Mouse (Mus musculus): ENCODE data around the gene Pxmp4. TPM values are rescaled to one million over a fixed set of nuclear protein-coding genes. Genes with fewer than 3 reads are reported as not detected.

Gene Pxmp4
- polyA plus RNA-seq (2015; fragmentation: Nextera tagmentation; extraction: Ambion mirVana): 14.2 and 16.8 TPM in 2 replicates

- peak within 1 kb of the TSS; percentile 61 for H3K4me3 ChIP-seq
- no peaks in the 10 kb centered on the region for H3K9me3 ChIP-seq
- peaks cover 14% of the 10 kb centered on the region for H3K4me1 ChIP-seq (replicated peaks)
- ATAC-seq (ENCODE audit: low FRiP score): peak; percentile 100
- H3K9ac ChIP-seq: peak within 1 kb of the TSS; percentile 80
- H3K27me3 ChIP-seq: 0 out of 2 replicates have a peak, but pooled peaks cover 2% of the 10 kb centered on the region
- H3K4me2 ChIP-seq: peak within 1 kb of the TSS; percentile 67
- peak within 1 kb of the TSS; percentile 60 for H3K27ac ChIP-seq
- no peaks in the 10 kb centered on the region for H3K36me3 ChIP-seq
- WGBS: under 1% methylated on average over 13 of the region's 13 CpGs
Measured at GRCm38 (mm10) chr2:154603638-154604153, at the start of gene Pxmp4. TSS of gene Pxmp4 (minus strand) at chr2:154603708.

DNA sequence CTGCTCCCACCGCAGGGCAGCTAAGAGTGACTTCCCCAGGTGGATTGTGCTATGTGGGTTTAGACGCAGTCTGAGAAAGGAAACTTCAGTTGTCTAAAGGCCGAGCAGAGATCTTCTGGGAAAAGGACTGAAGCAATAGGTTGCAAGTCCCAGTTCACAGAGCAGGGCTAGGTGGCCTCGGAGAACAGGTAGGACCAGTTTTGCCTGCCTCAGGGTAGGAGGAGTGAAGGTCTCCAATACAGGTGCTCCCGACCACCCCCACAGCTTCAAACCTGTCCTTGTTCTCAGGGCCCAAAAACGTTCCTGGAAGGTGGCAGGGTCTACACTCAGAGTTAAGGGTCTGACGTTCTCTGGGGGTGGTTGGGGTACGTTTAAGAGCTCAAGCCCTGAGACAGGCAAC, 47.9 kb upstream of the Pxmp4 start, which contains the start of gene Chmp4b:
Gene Chmp4b (plus strand): TSS at position 343 of the 400 bp plus-strand sequence.
- ATAC-seq (ENCODE audit: low FRiP score): no peak
- no peak within 1 kb of the TSS for H3K9ac ChIP-seq
- H3K27ac ChIP-seq: no peak within 1 kb of the TSS
- H3K4me2 ChIP-seq: no peak within 1 kb of the TSS
- 56% methylated on average over 8 of the region's 8 CpGs for WGBS
- no peaks in the 10 kb centered on the region for H3K27me3 ChIP-seq
- no peak within 1 kb of the TSS for H3K4me3 ChIP-seq
- H3K9me3 ChIP-seq: no peaks in the 10 kb centered on the region
- 0 out of 2 replicates have a peak, but pooled peaks cover 2% of the 10 kb centered on the region for H3K4me1 ChIP-seq (replicated peaks)
- H3K36me3 ChIP-seq: peaks cover 5% of the 10 kb centered on the region

DNA sequence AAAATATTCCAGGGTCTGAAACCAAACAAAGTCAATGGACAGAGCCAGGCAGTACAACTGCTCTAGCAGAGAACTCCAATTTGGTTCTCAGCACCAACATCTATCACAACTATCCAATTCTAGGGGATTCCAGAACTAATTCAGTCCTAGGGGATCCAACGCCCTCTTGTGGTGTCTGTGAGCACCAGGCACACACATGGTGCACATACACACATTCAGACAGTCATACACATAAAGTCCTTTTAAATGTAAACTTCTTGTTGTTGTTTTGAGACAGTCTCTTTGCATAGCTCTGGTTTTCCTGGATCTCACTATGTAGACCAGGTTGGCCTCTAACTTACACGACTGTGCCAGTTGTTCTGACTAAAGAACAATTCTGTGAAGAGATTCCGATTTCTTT, 46.9 kb upstream of the Pxmp4 start:
- no peak overlapping the region for H3K4me3 ChIP-seq
- no peaks in the 10 kb centered on the region for H3K27me3 ChIP-seq
- H3K27ac ChIP-seq: no peak overlapping the region
- H3K4me2 ChIP-seq: no peak overlapping the region
- H3K36me3 ChIP-seq: peaks cover 14% of the 10 kb centered on the region
- ATAC-seq (ENCODE audit: low FRiP score): no peak
- H3K9ac ChIP-seq: no peak overlapping the region
- H3K9me3 ChIP-seq: no peaks in the 10 kb centered on the region
- 78% methylated on average over 3 of the region's 3 CpGs for WGBS
- no peaks in the 10 kb centered on the region for H3K4me1 ChIP-seq (replicated peaks)

GRCm38 (mm10) chr2:154648086-154648485, 44.6 kb upstream of the Pxmp4 start:
- 26% methylated on average over 3 of the region's 3 CpGs for WGBS
- Histone ChIP-seq H3K36me3 (peaks cover 35% of the 10 kb centered on the region), H3K27me3 (no peaks in the 10 kb centered on the region), H3K9ac (no peak overlapping the region), H3K4me2 (no peak overlapping the region), H3K27ac (no peak overlapping the region), H3K9me3 (no peaks in the 10 kb centered on the region), H3K4me3 (no peak overlapping the region), H3K4me1 (replicated peaks) (no peaks in the 10 kb centered on the region)
- no peak for ATAC-seq (ENCODE audit: low FRiP score)

GRCm38 (mm10) chr2:154646634-154647033, 43.1 kb upstream of the Pxmp4 start:
- Histone ChIP-seq H3K4me1 (replicated peaks) (no peaks in the 10 kb centered on the region), H3K4me2 (no peak overlapping the region), H3K27ac (no peak overlapping the region), H3K27me3 (no peaks in the 10 kb centered on the region), H3K9me3 (no peaks in the 10 kb centered on the region), H3K9ac (no peak overlapping the region), H3K36me3 (peaks cover 48% of the 10 kb centered on the region), H3K4me3 (no peak overlapping the region)
- 76% methylated on average over 5 of the region's 5 CpGs for WGBS
- no peak for ATAC-seq (ENCODE audit: low FRiP score)

- Histone ChIP-seq H3K4me2 (no peak overlapping the region), H3K4me1 (replicated peaks) (no peaks in the 10 kb centered on the region)
- WGBS: 91% methylated on average over 6 of the region's 6 CpGs
Measured at GRCm38 (mm10) chr2:154642712-154643385, 39.3 kb upstream of the Pxmp4 start.

DNA sequence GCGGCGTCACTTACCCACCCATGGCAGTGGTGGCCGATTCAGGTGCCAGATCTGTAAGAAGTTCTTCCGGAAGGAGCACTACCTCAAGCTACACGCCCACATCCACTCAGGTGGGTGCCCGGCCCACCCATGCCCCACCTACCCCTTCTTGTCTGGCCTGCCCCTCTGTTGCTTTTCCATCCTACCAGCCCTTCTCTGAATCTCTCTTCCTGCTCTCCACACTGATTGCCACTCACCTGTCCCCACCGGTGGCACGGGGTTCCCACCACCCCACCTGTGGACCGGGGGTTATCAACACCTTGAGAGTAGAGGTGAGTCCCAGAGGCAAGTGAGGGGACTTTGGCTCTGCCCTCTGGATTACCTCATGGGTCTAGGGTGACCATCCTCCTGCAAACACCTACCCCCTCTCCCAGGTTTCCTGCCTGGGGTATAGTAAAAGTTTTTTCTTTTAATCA, 38.5 kb upstream of the Pxmp4 start:
- Histone ChIP-seq H3K4me1 (replicated peaks) (no peaks in the 10 kb centered on the region), H3K4me3 (no peak overlapping the region), H3K9ac (no peak overlapping the region), H3K27me3 (no peaks in the 10 kb centered on the region), H3K36me3 (peaks cover 90% of the 10 kb centered on the region), H3K9me3 (peaks cover 7% of the 10 kb centered on the region; the same call in 1 of the 2 replicates), H3K4me2 (no peak overlapping the region), H3K27ac (no peak overlapping the region)
- no peak for ATAC-seq (ENCODE audit: low FRiP score)
- WGBS: 96% methylated on average over 9 of the region's 9 CpGs

More at GRCm38 (mm10) chr2:154642712-154643385, 39.3 kb upstream of the Pxmp4 start:
- peaks cover 82% of the 10 kb centered on the region for H3K36me3 ChIP-seq
- peaks cover 7% of the 10 kb centered on the region; the same call in 1 of the 2 replicates for H3K9me3 ChIP-seq
- H3K27me3 ChIP-seq: no peaks in the 10 kb centered on the region
- ATAC-seq (ENCODE audit: low FRiP score): no peak
- no peak overlapping the region for H3K27ac ChIP-seq
- no peak overlapping the region for H3K4me3 ChIP-seq
- no peak overlapping the region for H3K9ac ChIP-seq

DNA sequence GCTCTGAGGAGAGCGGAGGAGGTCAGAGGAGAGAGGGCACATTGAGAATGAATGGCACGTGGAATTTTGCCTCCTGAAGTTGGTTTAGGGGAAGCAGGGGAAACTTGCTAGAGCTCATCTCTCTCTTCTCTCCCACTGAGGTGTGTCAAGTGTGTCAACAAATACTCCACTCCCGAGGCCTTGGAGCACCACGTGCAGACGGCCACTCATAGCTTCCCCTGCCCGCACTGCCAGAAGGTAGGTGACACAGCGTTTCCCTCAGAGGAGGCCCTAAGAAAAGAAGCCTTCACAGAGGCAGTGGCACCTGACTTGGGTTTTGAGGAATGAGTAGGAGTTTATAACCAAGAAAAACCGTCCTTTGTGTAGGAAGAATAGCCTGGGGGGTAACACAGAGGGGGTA, 37.7 kb upstream of the Pxmp4 start:
- no peak overlapping the region for H3K9ac ChIP-seq
- ATAC-seq (ENCODE audit: low FRiP score): no peak
- WGBS: 83% methylated on average over 8 of the region's 8 CpGs
- no peaks in the 10 kb centered on the region for H3K27me3 ChIP-seq
- H3K9me3 ChIP-seq: peaks cover 7% of the 10 kb centered on the region; the same call in 1 of the 2 replicates
- H3K4me3 ChIP-seq: no peak overlapping the region
- no peak overlapping the region for H3K4me2 ChIP-seq
- H3K4me1 ChIP-seq (replicated peaks): no peaks in the 10 kb centered on the region
- H3K36me3 ChIP-seq: peaks cover 88% of the 10 kb centered on the region
- H3K27ac ChIP-seq: no peak overlapping the region

GRCm38 (mm10) chr2:154639115-154639514, 35.6 kb upstream of the Pxmp4 start:
- Histone ChIP-seq H3K27me3 (no peaks in the 10 kb centered on the region), H3K9ac (no peak overlapping the region), H3K9me3 (peaks cover 7% of the 10 kb centered on the region; the same call in 1 of the 2 replicates), H3K4me2 (no peak overlapping the region), H3K4me3 (no peak overlapping the region), H3K27ac (no peak overlapping the region), H3K4me1 (replicated peaks) (no peaks in the 10 kb centered on the region), H3K36me3 (peaks cover 91% of the 10 kb centered on the region)
- no peak for ATAC-seq (ENCODE audit: low FRiP score)
- 95% methylated on average over 4 of the region's 4 CpGs for WGBS

GRCm38 (mm10) chr2:154638521-154638920, 35.0 kb upstream of the Pxmp4 start:
- no peaks in the 10 kb centered on the region for H3K27me3 ChIP-seq
- H3K27ac ChIP-seq: no peak overlapping the region
- H3K36me3 ChIP-seq: peaks cover 88% of the 10 kb centered on the region
- H3K4me2 ChIP-seq: no peak overlapping the region
- WGBS: 96% methylated on average over 3 of the region's 3 CpGs
- ATAC-seq (ENCODE audit: low FRiP score): no peak
- H3K9me3 ChIP-seq: peaks cover 7% of the 10 kb centered on the region; the same call in 1 of the 2 replicates
- no peak overlapping the region for H3K4me3 ChIP-seq
- no peaks in the 10 kb centered on the region for H3K4me1 ChIP-seq (replicated peaks)
- no peak overlapping the region for H3K9ac ChIP-seq

- Histone ChIP-seq H3K27me3 (no peaks in the 10 kb centered on the region), H3K4me2 (no peak overlapping the region), H3K27ac (no peak overlapping the region), H3K4me1 (replicated peaks) (no peaks in the 10 kb centered on the region), H3K9ac (no peak overlapping the region), H3K9me3 (peaks cover 7% of the 10 kb centered on the region; the same call in 1 of the 2 replicates), H3K4me3 (no peak overlapping the region), H3K36me3 (peaks cover 86% of the 10 kb centered on the region)
- ATAC-seq (ENCODE audit: low FRiP score): no peak
- WGBS: 100% methylated on average over 2 of the region's 2 CpGs
Measured at GRCm38 (mm10) chr2:154635826-154636225, 32.3 kb upstream of the Pxmp4 start.

GRCm38 (mm10) chr2:154633876-154634644, 30.6 kb upstream of the Pxmp4 start:
- Histone ChIP-seq H3K9ac (no peak overlapping the region), H3K9me3 (peaks cover 7% of the 10 kb centered on the region; the same call in 1 of the 2 replicates), H3K36me3 (peaks cover 83% of the 10 kb centered on the region), H3K4me1 (replicated peaks) (no peaks in the 10 kb centered on the region), H3K4me3 (no peak overlapping the region), H3K27me3 (no peaks in the 10 kb centered on the region), H3K27ac (no peak overlapping the region), H3K4me2 (no peak overlapping the region)
- ATAC-seq (ENCODE audit: low FRiP score): no peak
- 97% methylated on average over 9 of the region's 9 CpGs for WGBS

Data from hindbrain, embryonic 13.5 days (tissue).